Mouse (Mus musculus) embryonic facial prominence, embryonic 14.5 days (tissue): ENCODE measurements around the gene Ctrl. TPM values are rescaled to one million over a fixed set of nuclear protein-coding genes. Genes with fewer than 3 reads are reported as not detected.
"Not testable (repeated sequence)": the region's sequence is repeated elsewhere in the genome, so short reads cannot be mapped to it uniquely, and the experiment has no call there.

Experiments
- ATAC-seq: fragments of 200-750 bp; cut with Nextera tagmentation; 2 replicates; pipeline ENCODE4 v1.8.0; 2017; ENCODE audit warnings: low read depth, moderate number of reproducible peaks, moderate TSS enrichment
- DNase-seq: peaks from one replicate; pipeline ENCODE4 v3.0.0-alpha.2; 2015; ENCODE audit warnings: low spot score
- H3K27ac ChIP-seq: fragments of 300-500 bp; sonication (generic); replicated peaks from 2 replicates; pipeline ENCODE4 v1.5.1; 2014; ENCODE audit warnings: low read depth, mild to moderate bottlenecking, low read length, moderate library complexity
- H3K27me3 ChIP-seq: fragments of 300-500 bp; sonication (generic); replicated peaks from 2 replicates; pipeline ENCODE4 v1.6.1; 2014; ENCODE audit warnings: low read length; ENCODE audit not compliant: control insufficient read depth, insufficient read depth
- H3K36me3 ChIP-seq: fragments of 300-500 bp; sonication (generic); 2 replicates; pipeline ENCODE4 v1.6.1; 2014; ENCODE audit warnings: low read length, mixed read lengths; ENCODE audit not compliant: control insufficient read depth, insufficient read depth
- H3K4me1 ChIP-seq: fragments of 300-500 bp; sonication (generic); 2 replicates; pipeline ENCODE4 v1.6.1; 2014; ENCODE audit warnings: antibody characterized with exemption, low read length; ENCODE audit not compliant: control insufficient read depth, insufficient read depth
- H3K4me2 ChIP-seq: fragments of 300-500 bp; sonication (generic); 2 replicates; pipeline ENCODE4 v1.6.1; 2014; ENCODE audit warnings: low read depth, mild to moderate bottlenecking, low read length, moderate library complexity, mixed read lengths
- H3K4me3 ChIP-seq: fragments of 300-500 bp; sonication (generic); 2 replicates; pipeline ENCODE4 v1.5.1; 2014; ENCODE audit warnings: low read depth, mild to moderate bottlenecking, low read length
- H3K9ac ChIP-seq: fragments of 300-500 bp; sonication (generic); 2 replicates; pipeline ENCODE4 v1.6.1; 2014; ENCODE audit warnings: low read depth, mild to moderate bottlenecking, low read length, moderate library complexity, mixed read lengths
- H3K9me3 ChIP-seq: fragments of 300-500 bp; sonication (generic); 2 replicates; pipeline ENCODE4 v1.6.1; 2016; ENCODE audit warnings: low read length; ENCODE audit not compliant: control insufficient read depth
- WGBS: fragments of 180-500 bp; shearing (Covaris S2); extraction: QIAGEN DNeasy Blood & Tissue Kit; methylation state at CpG from one replicate; pipeline ENCODE4 v1.1.7; 2014; 5-methylcytosine and 5-hydroxymethylcytosine counted together
- polyA plus RNA-seq: library from polyadenylated mRNA; unstranded; fragments of >200 nt; fragmentation: Nextera tagmentation; extraction: Ambion mirVana; gene quantifications from 2 replicates; pipeline ENCODE4 v1.2.1, GENCODE M21; 2014

The Ctrl gene
- polyA plus RNA-seq = 0.57 and 1.1 TPM in 2 replicates

DNA sequence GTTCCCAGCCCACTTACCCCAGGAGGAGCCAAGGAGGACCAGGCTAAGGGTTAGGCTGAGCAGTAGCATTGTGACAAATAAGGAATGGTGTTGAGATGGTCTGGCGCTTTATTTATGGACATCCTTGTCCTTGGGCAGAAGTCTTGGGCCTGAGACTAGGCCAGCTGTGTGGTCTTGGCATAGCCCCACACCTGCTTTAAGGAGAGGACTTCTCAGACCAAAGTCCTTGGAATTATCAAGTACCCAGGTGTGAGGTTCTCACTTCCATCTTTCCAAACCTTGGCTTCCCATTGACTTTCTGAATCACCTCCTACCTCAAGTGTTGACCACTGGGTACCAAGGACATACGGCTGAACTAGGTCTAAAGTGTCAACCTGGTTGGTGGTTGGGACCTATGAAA lies at the start of gene Ctrl:
TSS of gene Ctrl (minus strand) at position 101 of the 400 bp plus-strand sequence.
- Histone ChIP-seq H3K36me3 (peaks cover 22% of the 10 kb centered on the region), H3K9me3 (no peaks in the 10 kb centered on the region), H3K4me3 (no peak within 1 kb of the TSS), H3K27ac (no peak within 1 kb of the TSS), H3K9ac (no peak within 1 kb of the TSS), H3K27me3 (no peaks in the 10 kb centered on the region), H3K4me1 (peaks cover 15% of the 10 kb centered on the region), H3K4me2 (no peak within 1 kb of the TSS)
- DNase-seq = no peak
- no peak for ATAC-seq
- WGBS = 95% methylated on average over 2 of the region's 2 CpGs

DNA sequence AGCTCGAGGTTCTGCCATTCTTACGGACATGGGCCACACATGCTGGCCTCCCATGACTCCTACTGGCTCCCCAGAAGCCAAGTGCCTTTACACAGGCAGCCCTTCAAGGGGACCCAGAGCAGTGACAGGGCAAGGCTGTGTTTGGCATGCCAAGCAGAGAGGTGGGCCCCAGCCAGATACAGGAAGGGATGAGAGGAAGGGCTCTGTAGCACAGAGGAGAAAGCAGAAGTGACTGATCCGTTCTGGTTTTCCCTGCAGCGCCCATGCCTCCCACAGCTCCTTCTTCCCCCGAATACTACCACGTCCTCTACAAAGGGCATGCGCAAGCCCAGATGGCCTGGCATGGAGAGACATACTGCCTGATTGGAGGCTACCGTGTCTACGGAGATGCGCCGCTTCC lies 49.7 kb upstream of the Ctrl start:
- not testable (repeated sequence) for H3K4me1 ChIP-seq, DNase-seq, H3K36me3 ChIP-seq, H3K9ac ChIP-seq, H3K9me3 ChIP-seq, H3K4me2 ChIP-seq, ATAC-seq, H3K4me3 ChIP-seq, H3K27ac ChIP-seq, H3K27me3 ChIP-seq
- 78% methylated on average over 11 of the region's 11 CpGs for WGBS

GRCm38 (mm10) chr8:105981146-105981545 lies 47.5 kb upstream of the Ctrl start:
- DNase-seq = no peak
- Histone ChIP-seq H3K27me3 (no peaks in the 10 kb centered on the region), H3K4me2 (no peak overlapping the region), H3K9ac (no peak overlapping the region), H3K4me3 (no peak overlapping the region), H3K4me1 (no peaks in the 10 kb centered on the region), H3K9me3 (no peaks in the 10 kb centered on the region), H3K27ac (no peak overlapping the region), H3K36me3 (no peaks in the 10 kb centered on the region)
- no peak for ATAC-seq
- WGBS = 85% methylated on average over 1 of the region's 1 CpGs

DNA sequence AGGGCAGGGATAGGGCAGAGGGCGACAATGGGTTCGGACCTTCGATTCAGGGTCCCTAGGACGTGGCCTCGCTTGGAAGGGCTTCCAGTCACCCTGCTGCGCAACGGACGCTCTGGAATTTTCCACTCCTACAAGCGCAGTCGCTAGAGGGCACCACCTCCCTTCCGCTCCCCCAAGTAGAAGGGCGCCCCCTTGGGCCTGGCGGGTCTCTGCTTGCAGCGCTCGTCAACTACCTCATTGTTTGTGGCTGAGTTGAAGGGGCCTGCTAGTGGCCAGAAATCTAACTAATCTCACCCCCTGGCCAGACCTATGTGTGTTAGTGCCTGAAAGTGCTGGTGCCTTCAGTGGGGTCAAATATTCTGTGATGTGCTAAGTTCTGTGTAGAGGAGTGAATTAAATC lies 45.7 kb upstream of the Ctrl start, which contains the start of gene Dpep3:
TSS of gene Dpep3 (minus strand) at position 105 of the 400 bp plus-strand sequence.
- no peak for DNase-seq
- Histone ChIP-seq H3K9me3 (no peaks in the 10 kb centered on the region), H3K36me3 (no peaks in the 10 kb centered on the region), H3K27me3 (no peaks in the 10 kb centered on the region), H3K4me1 (no peaks in the 10 kb centered on the region), H3K27ac (no peak within 1 kb of the TSS), H3K9ac (no peak within 1 kb of the TSS), H3K4me2 (no peak within 1 kb of the TSS), H3K4me3 (no peak within 1 kb of the TSS)
- no peak for ATAC-seq
- WGBS = 94% methylated on average over 15 of the region's 15 CpGs

DNA sequence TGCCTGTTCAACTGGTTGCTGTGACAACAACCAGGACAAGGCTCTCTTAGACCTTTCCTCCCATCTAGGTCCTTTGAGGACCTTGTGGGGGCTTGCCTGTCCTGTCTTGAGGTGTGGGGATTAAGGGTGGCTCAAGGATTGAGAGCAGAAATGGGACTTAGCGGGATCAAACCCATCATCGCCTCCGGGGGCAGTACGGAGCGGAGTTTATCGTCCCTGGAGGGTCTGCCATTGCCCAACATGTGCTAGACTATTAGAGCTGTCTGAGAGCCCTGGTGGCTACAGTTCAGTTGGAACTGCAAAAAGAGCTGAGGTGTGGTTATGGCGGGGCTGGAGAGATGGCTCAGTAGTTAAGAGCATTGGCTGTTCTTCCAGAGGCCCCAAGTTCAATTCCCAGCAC lies 41.7 kb upstream of the Ctrl start:
- no peak for ATAC-seq
- Histone ChIP-seq H3K36me3 (no peaks in the 10 kb centered on the region), H3K4me3 (no peak overlapping the region), H3K9ac (no peak overlapping the region), H3K27ac (no peak overlapping the region), H3K9me3 (no peaks in the 10 kb centered on the region), H3K4me1 (no peaks in the 10 kb centered on the region), H3K27me3 (no peaks in the 10 kb centered on the region), H3K4me2 (no peak overlapping the region)
- WGBS = 65% methylated on average over 7 of the region's 7 CpGs
- no peak for DNase-seq

DNA sequence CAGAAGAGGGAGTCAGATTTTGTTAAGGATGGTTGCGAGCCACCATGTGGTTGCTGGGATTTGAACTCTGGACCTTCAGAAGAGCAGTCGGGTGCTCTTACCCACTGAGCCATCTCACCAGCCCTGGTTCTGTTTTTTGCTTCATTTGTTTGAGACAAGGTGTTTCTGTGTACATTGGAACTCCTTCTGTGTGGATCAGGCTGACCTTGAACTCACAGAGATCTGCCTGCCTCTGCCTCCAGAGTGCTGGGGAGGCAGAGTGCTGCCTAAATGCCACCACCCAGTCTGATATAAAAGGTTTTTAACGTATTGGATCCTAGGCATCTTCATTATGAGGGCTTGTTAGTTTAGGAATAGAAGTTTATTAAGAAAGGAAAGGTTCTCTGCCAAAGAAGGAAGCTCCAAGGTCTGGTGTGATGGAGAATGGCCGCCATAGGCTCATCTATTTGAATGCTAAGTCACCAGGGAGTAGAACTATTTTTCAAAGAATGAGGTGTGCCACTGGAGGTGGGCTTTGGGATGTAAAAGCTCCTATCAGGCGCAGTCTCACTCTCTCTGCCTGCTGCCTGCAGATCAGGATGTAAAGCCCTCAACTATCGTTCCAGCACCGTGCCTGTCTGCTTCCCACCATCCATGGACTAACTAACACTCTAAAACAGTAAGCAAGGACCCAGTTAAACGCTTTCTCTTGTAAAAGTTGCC lies 37.5 kb upstream of the Ctrl start:
- WGBS = 75% methylated on average over 8 of the region's 8 CpGs
- H3K27ac ChIP-seq = no peak overlapping the region
- no peak overlapping the region for H3K4me3 ChIP-seq
- DNase-seq (no peak), ATAC-seq (no peak)
- no peak overlapping the region for H3K9ac ChIP-seq
- H3K4me1 ChIP-seq = peaks cover 6% of the 10 kb centered on the region; the same call in 1 of the 2 replicates
- no peaks in the 10 kb centered on the region for H3K27me3 ChIP-seq
- H3K9me3 ChIP-seq = no peaks in the 10 kb centered on the region
- no peak overlapping the region for H3K4me2 ChIP-seq
- no peaks in the 10 kb centered on the region for H3K36me3 ChIP-seq

GRCm38 (mm10) chr8:105969367-105969766 lies 35.7 kb upstream of the Ctrl start:
- Histone ChIP-seq H3K36me3 (no peaks in the 10 kb centered on the region), H3K4me1 (peaks cover 13% of the 10 kb centered on the region), H3K27ac (no peak overlapping the region), H3K4me3 (no peak overlapping the region), H3K9me3 (no peaks in the 10 kb centered on the region), H3K9ac (no peak overlapping the region), H3K27me3 (no peaks in the 10 kb centered on the region), H3K4me2 (no peak overlapping the region)
- ATAC-seq = no peak
- WGBS = 72% methylated on average over 1 of the region's 1 CpGs
- no peak for DNase-seq

DNA sequence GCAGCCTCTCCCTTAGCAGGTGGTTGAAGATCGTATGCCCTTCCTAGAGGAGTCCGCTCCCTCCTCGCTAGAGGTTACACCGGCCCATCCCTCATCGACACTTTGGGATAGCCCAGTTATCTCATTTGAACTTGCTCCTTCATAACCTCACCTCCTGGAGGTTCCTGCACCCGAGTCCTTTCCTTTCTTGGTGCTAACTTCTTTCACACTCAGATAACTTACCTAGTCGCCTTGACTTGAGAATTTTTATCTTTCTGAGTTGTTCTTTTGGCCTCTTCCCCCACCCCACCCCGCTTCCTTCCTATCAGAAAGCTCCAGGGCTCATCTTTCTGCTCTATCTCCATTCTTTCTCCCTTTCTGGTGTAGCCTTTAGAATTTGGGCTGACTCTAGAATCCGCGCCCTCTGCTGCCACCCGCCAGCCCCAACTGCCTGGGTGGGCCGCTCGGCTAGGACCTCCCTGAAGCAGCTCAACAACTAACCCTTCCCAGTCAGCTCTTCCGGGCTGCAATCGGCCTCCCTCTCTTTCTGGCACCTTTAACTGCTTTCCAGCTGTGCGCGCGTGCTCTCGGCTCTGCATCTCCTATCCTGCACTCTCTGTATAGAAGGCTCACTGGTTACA lies 33.1 kb upstream of the Ctrl start:
- Histone ChIP-seq H3K9me3 (no peaks in the 10 kb centered on the region), H3K27ac (peak overlapping the region; percentile 61; the same call in 1 of the 2 replicates), H3K4me3 (peak overlapping the region; percentile 85), H3K4me1 (peaks cover 19% of the 10 kb centered on the region), H3K4me2 (peak overlapping the region; percentile 76), H3K9ac (peak overlapping the region; percentile 40; the same call in 1 of the 2 replicates), H3K27me3 (no peaks in the 10 kb centered on the region), H3K36me3 (no peaks in the 10 kb centered on the region)
- peak; percentile 27; the same call in 1 of the 2 replicates for ATAC-seq
- WGBS = 10% methylated on average over 19 of the region's 19 CpGs
- DNase-seq = peak; percentile 74
